Mouse (Mus musculus): ENCODE measurements around the gene Arl13b. TPM values are rescaled to one million over a fixed set of nuclear protein-coding genes. Genes with fewer than 3 reads are reported as not detected.

Gene Arl13b
- polyA plus RNA-seq, 2 experiments = 21.5 to 24.0 TPM

GRCm38 (mm10) chr16:62834016-62834735 is 12.7 kb downstream of the Arl13b start:
- Histone ChIP-seq H3K4me1 (ENCODE audit: control insufficient read depth, insufficient read depth, low read length) (no peaks in the 10 kb centered on the region), H3K27ac (replicated peaks; ENCODE audit: low read depth, low read length) (no peak overlapping the region), H3K4me3 (replicated peaks; ENCODE audit: low read length) (no peak overlapping the region), H3K9me3 (ENCODE audit: control insufficient read depth, low read length) (no peaks in the 10 kb centered on the region), H3K36me3 (ENCODE audit: control insufficient read depth, insufficient read depth, low read length) (no peaks in the 10 kb centered on the region; the same call in 1 of the 2 replicates), H3K4me2 (replicated peaks; ENCODE audit: low read depth, low read length, severe bottlenecking) (no peak overlapping the region), H3K27me3 (ENCODE audit: control insufficient read depth, insufficient read depth, low read length) (no peaks in the 10 kb centered on the region), H3K9ac (ENCODE audit: low read depth, low read length, severe bottlenecking) (no peak overlapping the region)
- no peak for DNase-seq (ENCODE audit: low spot score)
- ATAC-seq (ENCODE audit: low FRiP score, low read depth) = no peak
- no peak for TF ChIP-seq POLR2A (IDR thresholded peaks at IDR 0.05; ENCODE audit: borderline replicate concordance, extremely low read depth, insufficient read depth, insufficient read length)
- WGBS = 75% methylated on average over 3 of the region's 3 CpGs

- 13% methylated on average over 4 of the region's 4 CpGs for WGBS
- H3K9me3 ChIP-seq (ENCODE audit: control insufficient read depth, low read length) = no peaks in the 10 kb centered on the region
- no peak for TF ChIP-seq POLR2A (IDR thresholded peaks at IDR 0.05; ENCODE audit: borderline replicate concordance, extremely low read depth, insufficient read depth, insufficient read length)
- no peak for ATAC-seq (ENCODE audit: low FRiP score, low read depth)
- H3K27ac ChIP-seq (replicated peaks; ENCODE audit: low read depth, low read length) = no peak overlapping the region
- H3K36me3 ChIP-seq (ENCODE audit: control insufficient read depth, insufficient read depth, low read length) = no peaks in the 10 kb centered on the region; the same call in 1 of the 2 replicates
- H3K4me1 ChIP-seq (ENCODE audit: control insufficient read depth, insufficient read depth, low read length) = no peaks in the 10 kb centered on the region
- H3K9ac ChIP-seq (ENCODE audit: low read depth, low read length, severe bottlenecking) = no peak overlapping the region
- H3K4me2 ChIP-seq (replicated peaks; ENCODE audit: low read depth, low read length, severe bottlenecking) = no peak overlapping the region
- DNase-seq (ENCODE audit: low spot score) = peak; percentile 15
- H3K27me3 ChIP-seq (ENCODE audit: control insufficient read depth, insufficient read depth, low read length) = no peaks in the 10 kb centered on the region
- no peak overlapping the region for H3K4me3 ChIP-seq (replicated peaks; ENCODE audit: low read length)
Observed at GRCm38 (mm10) chr16:62832481-62832880, 14.4 kb downstream of the Arl13b start.

DNA sequence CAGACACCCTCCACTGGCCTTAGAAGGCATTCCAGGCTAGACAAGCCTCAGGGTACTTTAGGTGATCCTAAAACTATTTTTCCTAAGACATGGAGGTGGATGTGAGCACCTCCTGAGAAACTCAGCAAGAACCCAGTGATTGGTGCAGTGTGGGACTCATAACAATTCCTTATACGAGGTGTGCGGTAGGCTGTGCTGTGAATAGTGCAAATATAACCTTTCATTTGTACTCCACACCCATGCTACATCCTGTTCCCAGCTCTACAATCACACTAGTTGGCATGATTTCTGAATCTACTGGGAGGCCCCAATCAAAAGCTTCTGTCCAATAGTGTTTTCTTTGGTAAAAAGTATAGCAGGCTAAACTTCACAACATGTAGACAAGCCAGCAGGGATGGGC is 14.8 kb downstream of the Arl13b start:
- Histone ChIP-seq H3K4me1 (ENCODE audit: control insufficient read depth, insufficient read depth, low read length) (no peaks in the 10 kb centered on the region), H3K4me3 (replicated peaks; ENCODE audit: low read length) (no peak overlapping the region), H3K9me3 (ENCODE audit: control insufficient read depth, low read length) (no peaks in the 10 kb centered on the region), H3K27ac (replicated peaks; ENCODE audit: low read depth, low read length) (no peak overlapping the region), H3K4me2 (replicated peaks; ENCODE audit: low read depth, low read length, severe bottlenecking) (no peak overlapping the region), H3K9ac (ENCODE audit: low read depth, low read length, severe bottlenecking) (no peak overlapping the region), H3K27me3 (ENCODE audit: control insufficient read depth, insufficient read depth, low read length) (no peaks in the 10 kb centered on the region), H3K36me3 (ENCODE audit: control insufficient read depth, insufficient read depth, low read length) (no peaks in the 10 kb centered on the region; the same call in 1 of the 2 replicates)
- no peak for ATAC-seq (ENCODE audit: low FRiP score, low read depth)
- WGBS = 56% methylated on average over 2 of the region's 2 CpGs
- TF ChIP-seq POLR2A (IDR thresholded peaks at IDR 0.05; ENCODE audit: borderline replicate concordance, extremely low read depth, insufficient read depth, insufficient read length) = no peak
- DNase-seq (ENCODE audit: low spot score) = no peak

- Histone ChIP-seq H3K4me2 (replicated peaks; ENCODE audit: low read depth, low read length, severe bottlenecking) (no peak overlapping the region), H3K27ac (replicated peaks; ENCODE audit: low read depth, low read length) (no peak overlapping the region), H3K36me3 (ENCODE audit: control insufficient read depth, insufficient read depth, low read length) (no peaks in the 10 kb centered on the region), H3K4me1 (ENCODE audit: control insufficient read depth, insufficient read depth, low read length) (no peaks in the 10 kb centered on the region), H3K9me3 (ENCODE audit: control insufficient read depth, low read length) (no peaks in the 10 kb centered on the region), H3K4me3 (replicated peaks; ENCODE audit: low read length) (no peak overlapping the region), H3K9ac (ENCODE audit: low read depth, low read length, severe bottlenecking) (no peak overlapping the region), H3K27me3 (ENCODE audit: control insufficient read depth, insufficient read depth, low read length) (no peaks in the 10 kb centered on the region)
- TF ChIP-seq POLR2A (IDR thresholded peaks at IDR 0.05; ENCODE audit: borderline replicate concordance, extremely low read depth, insufficient read depth, insufficient read length) = no peak
- WGBS = 63% methylated on average over 12 of the region's 12 CpGs
- DNase-seq (ENCODE audit: low spot score) (peak; percentile 66), ATAC-seq (ENCODE audit: low FRiP score, low read depth) (no peak)
Observed at GRCm38 (mm10) chr16:62826156-62827001, 20.5 kb downstream of the Arl13b start.

GRCm38 (mm10) chr16:62822472-62822871 is 24.4 kb downstream of the Arl13b start:
- no peak overlapping the region for H3K4me3 ChIP-seq (replicated peaks; ENCODE audit: low read length)
- no peaks in the 10 kb centered on the region for H3K4me1 ChIP-seq (ENCODE audit: control insufficient read depth, insufficient read depth, low read length)
- no peak overlapping the region for H3K27ac ChIP-seq (replicated peaks; ENCODE audit: low read depth, low read length)
- TF ChIP-seq POLR2A (IDR thresholded peaks at IDR 0.05; ENCODE audit: borderline replicate concordance, extremely low read depth, insufficient read depth, insufficient read length) = no peak
- H3K4me2 ChIP-seq (replicated peaks; ENCODE audit: low read depth, low read length, severe bottlenecking) = no peak overlapping the region
- H3K9ac ChIP-seq (ENCODE audit: low read depth, low read length, severe bottlenecking) = no peak overlapping the region
- ATAC-seq (ENCODE audit: low FRiP score, low read depth) (no peak), DNase-seq (ENCODE audit: low spot score) (no peak)
- H3K36me3 ChIP-seq (ENCODE audit: control insufficient read depth, insufficient read depth, low read length) = no peaks in the 10 kb centered on the region
- no peaks in the 10 kb centered on the region for H3K9me3 ChIP-seq (ENCODE audit: control insufficient read depth, low read length)
- H3K27me3 ChIP-seq (ENCODE audit: control insufficient read depth, insufficient read depth, low read length) = no peaks in the 10 kb centered on the region
- WGBS = 89% methylated on average over 6 of the region's 6 CpGs
